Mouse (Mus musculus) bone marrow, adult 2 months (tissue): ENCODE measurements at regions not wholly inside any gene's neighbourhood (a gene's known extent, or its start where the extent isn't known, plus 50 kb on each side); places are given as distances from the start of the nearest gene placed in this dataset.

ENCODE experiments used
- CTCF ChIP-seq: fragments of 200-500 bp; IDR thresholded peaks from 2 replicates; pipeline ENCODE4 v1.5.1; 2011; ENCODE audit warnings: low read length, control low read depth; ENCODE audit not compliant: control insufficient read depth, insufficient read depth
- POLR2A ChIP-seq: fragments of 200-500 bp; IDR thresholded peaks from 2 replicates; pipeline ENCODE4 v1.6.1; 2011; ENCODE audit warnings: low read depth, mild to moderate bottlenecking, control low read depth, low read length, borderline replicate concordance; ENCODE audit not compliant: control insufficient read depth

- no peak for TF ChIP-seq CTCF
- TF ChIP-seq POLR2A, result no peak
Measured at GRCm38 (mm10) chr10:10109867-10110266, 209.0 kb upstream of the Stxbp5 start.
